Mouse (Mus musculus) large intestine, adult 2 months (tissue): ENCODE data around the gene Wbp2nl. TPM values are rescaled to one million over a fixed set of nuclear protein-coding genes. Genes with fewer than 3 reads are reported as not detected.

Experiments
- polyA plus RNA-seq: library from polyadenylated mRNA; depleted of rRNA; stranded (reverse); fragments of >200 nt; gene quantifications from 2 replicates; pipeline ENCODE4 v1.2.3, GENCODE M21; 2012; rRNA removed

Wbp2nl gene
- polyA plus RNA-seq, 1 experiment = 0.11 TPM

Other genes starting within 250 kb of the Wbp2nl start
- gene 4930407I10Rik, start 239.8 kb upstream of the Wbp2nl start, polyA plus RNA-seq = not detected in 2 replicates
- 0.07 and 0.09 TPM in 2 replicates for gene Mei1, start 229.0 kb upstream of the Wbp2nl start, polyA plus RNA-seq
- gene Ccdc134, start 171.0 kb upstream of the Wbp2nl start, polyA plus RNA-seq = 18.0 and 18.4 TPM in 2 replicates
- gene Srebf2, start 151.8 kb upstream of the Wbp2nl start, polyA plus RNA-seq = 113 and 136 TPM in 2 replicates
- gene Shisa8, start 86.1 kb upstream of the Wbp2nl start, polyA plus RNA-seq = 1.0 and 1.7 TPM in 2 replicates
- 10.2 and 12.1 TPM in 2 replicates for gene Tnfrsf13c, start 74.6 kb upstream of the Wbp2nl start, polyA plus RNA-seq
- gene Cenpm, start 54.2 kb upstream of the Wbp2nl start, polyA plus RNA-seq = 17.1 and 21.4 TPM in 2 replicates
- gene 1500009C09Rik, start 46.6 kb upstream of the Wbp2nl start, polyA plus RNA-seq = 0.21 and 0.22 TPM in 2 replicates
- 0.38 and 0.55 TPM in 2 replicates for gene Sept3, start 24.1 kb upstream of the Wbp2nl start, polyA plus RNA-seq
- gene Naga, start 40.0 kb downstream of the Wbp2nl start, polyA plus RNA-seq = 137 and 148 TPM in 2 replicates
- gene Pheta2, start 40.0 kb downstream of the Wbp2nl start, polyA plus RNA-seq = 0.52 and 0.78 TPM in 2 replicates
- gene Smdt1, start 40.0 kb downstream of the Wbp2nl start, polyA plus RNA-seq = 372 and 378 TPM in 2 replicates
- gene Ndufa6, start 55.4 kb downstream of the Wbp2nl start, polyA plus RNA-seq = 282 and 435 TPM in 2 replicates
- gene Cyp2d22, start 81.3 kb downstream of the Wbp2nl start, polyA plus RNA-seq = 22.4 and 44.0 TPM in 2 replicates
- not detected in 2 replicates for gene Cyp2d11, start 95.1 kb downstream of the Wbp2nl start, polyA plus RNA-seq
- gene Cyp2d10, start 108.2 kb downstream of the Wbp2nl start, polyA plus RNA-seq = 0.14 and 0.64 TPM in 2 replicates
- 0.12 TPM in 1 of 2 replicates, not detected in the other for gene Cyp2d9, start 134.5 kb downstream of the Wbp2nl start, polyA plus RNA-seq